Mouse (Mus musculus) CH12.LX (cell line): Measurements from ENCODE around the gene Sema3b. TPM values are rescaled to one million over a fixed set of nuclear protein-coding genes. Genes with fewer than 3 reads are reported as not detected.

Source experiments
- DNase-seq: peaks from one replicate; pipeline ENCODE4 v3.0.0-alpha.2; 2013; ENCODE audit errors: extremely low read depth
- H3K27ac ChIP-seq: 2 replicates; pipeline ENCODE4 v1.5.1; 2012; ENCODE audit warnings: low read depth, mild to moderate bottlenecking, control low read depth, moderate library complexity; ENCODE audit not compliant: insufficient read depth
- H3K27me3 ChIP-seq: replicated peaks from 2 replicates; pipeline ENCODE3; 2012; ENCODE audit warnings: inconsistent platforms
- H3K36me3 ChIP-seq, 2 experiments: replicated peaks in 1 of 2; 2 replicates each; pipeline versions ENCODE3 to v1.6.1; 2012; ENCODE audit warnings: inconsistent platforms in 1 of 2, low read length in 1 of 2, mild to moderate bottlenecking in 1 of 2, mixed read lengths in 1 of 2, moderate library complexity in 1 of 2; ENCODE audit not compliant: control insufficient read depth in 1 of 2, insufficient read depth in 1 of 2
- H3K4me1 ChIP-seq, 2 experiments: 2 replicates each; pipeline ENCODE4 v1.6.1; 2012; ENCODE audit warnings: inconsistent platforms in 1 of 2, moderate library complexity in 1 of 2; ENCODE audit not compliant: insufficient read depth in 2 of 2, control insufficient read depth in 1 of 2
- H3K4me2 ChIP-seq: 2 replicates; pipeline ENCODE4 v1.6.1; 2012; ENCODE audit warnings: low read depth, mild to moderate bottlenecking, control low read depth; ENCODE audit not compliant: poor library complexity, insufficient read depth, severe bottlenecking
- H3K4me3 ChIP-seq, 3 experiments: fragments of 150-350 bp in 1 of 3; sonication (generic) in 1 of 3; replicated peaks in 1 of 3; 2 replicates each; pipeline versions ENCODE3 to v1.5.1; 2011 to 2012; ENCODE audit warnings: low read depth in 2 of 3, low read length in 2 of 3, mild to moderate bottlenecking in 2 of 3, moderate library complexity in 2 of 3, control low read depth in 1 of 3, improper control_type of control experiment in 1 of 3, inconsistent platforms in 1 of 3, mixed read lengths in 1 of 3; ENCODE audit not compliant: poor library complexity in 1 of 3
- H3K79me2 ChIP-seq: replicated peaks from 2 replicates; pipeline ENCODE4 v1.6.1; 2012; ENCODE audit warnings: mild to moderate bottlenecking, moderate library complexity; ENCODE audit not compliant: control insufficient read depth, poor library complexity, insufficient read depth, severe bottlenecking; ENCODE audit errors: extremely low read depth
- H3K9ac ChIP-seq: 2 replicates; pipeline ENCODE4 v1.6.1; 2012; ENCODE audit warnings: low read depth, mild to moderate bottlenecking, control low read depth, moderate library complexity; ENCODE audit not compliant: insufficient read depth
- H3K9me3 ChIP-seq: replicated peaks from 2 replicates; pipeline ENCODE3; 2012; ENCODE audit warnings: low read length, inconsistent platforms, mixed read lengths
- CHD1 ChIP-seq: IDR thresholded peaks from 2 replicates; pipeline ENCODE4 v1.6.1; 2012; ENCODE audit warnings: low read depth, low read length, improper control_type of control experiment, inconsistent platforms
- CHD2 ChIP-seq: IDR thresholded peaks from 2 replicates; pipeline ENCODE4 v1.6.1; 2011; ENCODE audit warnings: low read length, improper control_type of control experiment
- E2F4 ChIP-seq: IDR thresholded peaks from 2 replicates; pipeline ENCODE4 v1.6.1; 2011; ENCODE audit warnings: low read depth, low read length, improper control_type of control experiment; ENCODE audit not compliant: insufficient replicate concordance
- ELF1 ChIP-seq: IDR thresholded peaks from 2 replicates; pipeline ENCODE4 v1.6.1; 2014; ENCODE audit warnings: low read depth, mild to moderate bottlenecking, inconsistent platforms, low read length, improper control_type of control experiment
- ETS1 ChIP-seq: conservative IDR thresholded peaks from 2 replicates; pipeline ENCODE4 v1.6.1; 2012; ENCODE audit warnings: low read depth, mild to moderate bottlenecking, inconsistent platforms, low read length, improper control_type of control experiment, moderate library complexity
- GABPA ChIP-seq: IDR thresholded peaks from 2 replicates; pipeline ENCODE4 v1.6.1; 2012; ENCODE audit warnings: low read depth, low read length, improper control_type of control experiment, inconsistent platforms; ENCODE audit not compliant: insufficient replicate concordance
- HCFC1 ChIP-seq: IDR thresholded peaks from 2 replicates; pipeline ENCODE4 v1.6.1; 2012; ENCODE audit warnings: low read depth, mild to moderate bottlenecking, inconsistent platforms, low read length, improper control_type of control experiment
- IRF4 ChIP-seq: IDR thresholded peaks from 2 replicates; pipeline ENCODE4 v1.6.1; 2014; ENCODE audit warnings: low read depth, mild to moderate bottlenecking, inconsistent platforms, low read length, improper control_type of control experiment
- KAT2A ChIP-seq: IDR thresholded peaks from 2 replicates; pipeline ENCODE4 v1.6.1; 2012; ENCODE audit warnings: low read length, improper control_type of control experiment, inconsistent platforms; ENCODE audit not compliant: insufficient replicate concordance
- MAFK ChIP-seq: IDR thresholded peaks from 2 replicates; pipeline ENCODE4 v1.6.1; 2011; ENCODE audit warnings: low read length, improper control_type of control experiment; ENCODE audit not compliant: insufficient replicate concordance
- MEF2A ChIP-seq: IDR thresholded peaks from 2 replicates; pipeline ENCODE4 v1.6.1; 2014; ENCODE audit warnings: low read depth, mild to moderate bottlenecking, inconsistent platforms, low read length, improper control_type of control experiment, borderline replicate concordance
- MXI1 ChIP-seq: IDR thresholded peaks from 2 replicates; pipeline ENCODE4 v1.6.1; 2011; ENCODE audit warnings: mild to moderate bottlenecking, low read depth, low read length, improper control_type of control experiment
- NRF1 ChIP-seq: IDR thresholded peaks from 2 replicates; pipeline ENCODE4 v1.6.1; 2014; ENCODE audit warnings: low read depth, mild to moderate bottlenecking, inconsistent platforms, low read length, improper control_type of control experiment, moderate library complexity
- POLR2A ChIP-seq: IDR thresholded peaks from 2 replicates; pipeline ENCODE4 v1.6.1; 2011; ENCODE audit warnings: low read depth, mild to moderate bottlenecking, improper control_type of control experiment, low read length
- POLR2AphosphoS2 ChIP-seq: IDR thresholded peaks from 2 replicates; pipeline ENCODE4 v1.6.1; 2011; ENCODE audit warnings: low read depth, low read length, improper control_type of control experiment
- RCOR1 ChIP-seq: conservative IDR thresholded peaks from 2 replicates; pipeline ENCODE4 v1.6.1; 2012; ENCODE audit warnings: low read depth, mild to moderate bottlenecking, inconsistent platforms, low read length, improper control_type of control experiment
- TBP ChIP-seq: conservative IDR thresholded peaks from 2 replicates; pipeline ENCODE4 v1.6.1; 2011; ENCODE audit warnings: low read depth, low read length, improper control_type of control experiment
- USF2 ChIP-seq: conservative IDR thresholded peaks from 2 replicates; pipeline ENCODE4 v1.6.1; 2011; ENCODE audit warnings: low read depth, low read length, improper control_type of control experiment
- ZKSCAN1 ChIP-seq: IDR thresholded peaks from 2 replicates; pipeline ENCODE4 v1.6.1; 2012; ENCODE audit warnings: low read depth, inconsistent platforms, low read length, improper control_type of control experiment, borderline replicate concordance
- dilution Hi-C: fragments of 300-500 bp; cut with MboI; formaldehyde crosslinking; loops from 2 replicates; pipeline ENCODE4 v1.14.3; 2020; ENCODE audit warnings: low sequenced_read_pairs; ENCODE audit not compliant: extremely low pct_unique_long_range_greater_than_20kb, extremely low pct_ligation_motif_present
- in situ Hi-C: fragments of 300-500 bp; cut with MboI; formaldehyde crosslinking; loops from 3 replicates; pipeline ENCODE4 v1.14.3; 2019; ENCODE audit warnings: low sequenced_read_pairs, low pct_ligation_motif_present, low pct_unique_long_range_greater_than_20kb, mixed read lengths
- polyA plus RNA-seq: library from polyadenylated mRNA; unstranded; fragments of >175 nt; gene quantifications from 2 replicates; pipeline ENCODE4 v1.2.1, GENCODE M21; 2012; ENCODE audit warnings: low read depth; ENCODE audit not compliant: insufficient read length
- total RNA-seq, 2 experiments: library from RNA; depleted of rRNA; stranded (reverse); fragments of 300-350 nt in 1 of 2; fragments of >200 nt in 1 of 2; gene quantifications; 2 replicates each; pipeline ENCODE4 v1.2.3; 2012 to 2014

Sema3b gene
- total and polyA plus RNA-seq, 3 experiments: 4.3 to 11.6 (median 8.0) TPM

DNA sequence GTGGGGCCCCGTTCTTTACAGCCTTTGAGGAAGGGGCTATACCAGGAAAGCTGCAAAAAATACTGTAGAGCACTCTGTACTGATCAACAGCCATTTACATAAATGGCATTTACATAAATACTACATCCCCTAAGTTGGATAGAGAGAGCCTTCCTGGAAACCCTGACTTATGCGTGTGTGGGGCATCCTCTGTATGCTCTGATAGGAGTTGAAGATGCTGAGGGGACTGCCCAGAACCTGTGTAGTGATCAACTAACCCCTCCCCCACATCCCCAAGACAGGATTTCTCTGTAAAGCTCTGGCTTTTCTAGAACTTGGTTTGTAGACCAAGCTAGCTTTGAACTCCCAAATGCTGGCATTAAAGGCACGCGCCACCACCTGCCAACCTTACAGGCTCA is 403 bp upstream of the Sema3b start:
- Histone ChIP-seq H3K4me2 (peak overlapping the region; percentile 53), H3K79me2 (no peaks in the 10 kb centered on the region), H3K36me3 (peaks cover 3 to 9% of the 10 kb centered on the region in 2 experiments), H3K4me3 (no peak overlapping the region), H3K4me1 (peaks cover 32 to 71% of the 10 kb centered on the region in 2 experiments), H3K9ac (no peak overlapping the region), H3K9me3 (no peaks in the 10 kb centered on the region), H3K27ac (peak overlapping the region; percentile 65), H3K27me3 (no peaks in the 10 kb centered on the region)
- TF ChIP-seq MXI1: peak; percentile 12; the same call in 1 of the 2 replicates
- peak; percentile 76 for TF ChIP-seq ETS1
- no peak for TF ChIP-seq ZKSCAN1
- peak; percentile 35; the same call in 1 of the 2 replicates for TF ChIP-seq MEF2A
- no peak for TF ChIP-seq MAFK
- no peak for TF ChIP-seq NRF1
- 0 out of 2 replicates have a peak, but pooled peaks have one; percentile 1 for TF ChIP-seq POLR2A
- 0 out of 2 replicates have a peak, but pooled peaks have one; percentile 20 for TF ChIP-seq TBP
- TF ChIP-seq E2F4: no peak
- peak; percentile 26; the same call in 1 of the 2 replicates for TF ChIP-seq IRF4
- peak; percentile 43; the same call in 1 of the 2 replicates for TF ChIP-seq ELF1
- TF ChIP-seq POLR2AphosphoS2: no peak
- TF ChIP-seq CHD2: peak; percentile 61
- dilution Hi-C loops: no loop called here
- peak; percentile 75 for DNase-seq
- in situ Hi-C loops: loop anchor here (5.0 kb wide), 1 partner anchor 33 kb away; no protein-coding TSS in a partner anchor

DNA sequence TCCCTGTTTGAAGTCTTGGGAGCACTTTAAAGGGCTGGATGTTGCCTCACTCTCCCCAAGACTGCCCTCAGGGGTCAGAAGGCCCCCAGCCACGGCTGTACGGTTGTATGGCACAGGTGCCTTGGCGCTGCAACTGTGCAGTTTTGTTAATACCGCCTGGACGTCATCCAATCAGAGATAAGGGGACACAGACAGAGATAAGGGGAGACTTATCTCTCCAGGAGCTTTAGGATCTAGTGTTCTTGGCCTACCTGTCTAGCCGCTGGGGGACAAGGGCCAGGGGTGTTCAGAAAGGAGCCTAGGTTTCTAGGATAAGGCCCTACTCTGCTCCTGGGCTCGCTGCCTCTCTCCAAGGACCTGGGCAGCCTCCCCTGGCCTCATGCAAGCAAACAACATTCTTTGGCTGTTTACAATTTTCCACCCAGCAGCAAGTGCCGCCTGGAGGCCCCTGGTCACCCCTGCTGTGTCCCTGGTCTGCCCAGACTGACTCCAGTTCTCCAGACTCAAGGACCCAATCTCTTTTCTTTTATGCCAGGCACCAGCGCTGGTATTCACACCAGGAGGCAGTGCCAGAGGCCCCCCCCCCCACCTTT is 1.3 kb downstream of the Sema3b start:
- dilution Hi-C loops: no loop called here
- no peaks in the 10 kb centered on the region for H3K36me3 ChIP-seq

More for the DNA sequence above, 1.3 kb downstream of the Sema3b start:
- no peaks in the 10 kb centered on the region for H3K79me2 ChIP-seq
- TF ChIP-seq ZKSCAN1 (no peak), IRF4 (no peak), MAFK (no peak), RCOR1 (no peak), USF2 (no peak), MXI1 (no peak), E2F4 (no peak), GABPA (no peak), KAT2A (no peak), CHD1 (no peak), MEF2A (no peak), HCFC1 (no peak), POLR2AphosphoS2 (no peak)
- TF ChIP-seq, all 38 proteins: peak for 0
- Histone ChIP-seq H3K4me3 (no peak overlapping the region), H3K4me2 (no peak overlapping the region), H3K9me3 (no peaks in the 10 kb centered on the region), H3K27ac (no peak overlapping the region), H3K9ac (no peak overlapping the region), H3K27me3 (no peaks in the 10 kb centered on the region), H3K4me1 (peaks cover 46 to 82% of the 10 kb centered on the region in 2 experiments)
- DNase-seq: no peak
- in situ Hi-C loops: loop anchor here (5.0 kb wide), 1 partner anchor 35 kb away; no protein-coding TSS in a partner anchor
